Mouse (Mus musculus): ENCODE results near the gene Hoxa9.

DNA sequence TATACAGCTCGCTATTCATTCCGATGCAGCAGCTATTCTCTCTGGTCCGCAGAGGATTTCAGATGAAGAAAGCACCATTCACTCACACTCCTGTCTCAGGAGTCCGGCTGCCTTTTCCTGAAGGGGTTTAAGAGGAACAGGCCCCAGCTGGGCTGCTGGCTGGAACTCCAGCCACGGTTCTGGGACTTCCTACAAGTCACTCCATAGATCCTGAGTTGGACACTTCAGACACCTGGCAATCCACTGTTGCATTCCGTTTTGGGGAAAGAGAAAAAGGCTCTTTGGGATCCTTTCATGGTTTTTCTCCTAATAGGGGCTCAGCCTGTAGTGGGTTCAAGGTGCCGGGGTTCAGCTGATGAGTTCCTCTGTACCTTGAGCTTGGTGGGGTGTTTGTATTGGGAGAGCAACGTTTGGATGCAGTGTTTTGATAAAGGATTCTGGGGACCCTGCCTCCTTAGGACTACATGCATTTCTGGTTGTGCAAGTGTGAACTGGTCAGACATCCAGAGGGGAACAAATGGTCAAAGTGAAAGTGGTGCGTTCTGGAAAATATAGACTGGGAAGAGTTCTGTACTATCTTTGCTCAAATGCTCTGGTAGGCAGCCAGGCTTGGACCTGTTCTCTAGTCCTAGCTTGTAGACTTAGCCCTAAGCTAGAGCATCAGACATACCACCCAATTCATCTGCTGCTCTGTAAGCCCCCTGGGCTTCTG lies 31.0 kb upstream of the Hoxa9 start:
- TF ChIP-seq CTCF (IDR thresholded peaks at IDR 0.05; ENCODE audit: borderline replicate concordance, insufficient read depth, low read length) (no peak), POLR2A (IDR thresholded peaks at IDR 0.05; ENCODE audit: low read depth, low read length) (no peak)
